Mouse (Mus musculus) olfactory bulb, adult 2 months (tissue): ENCODE data around the gene Chst12.

Source experiments
- CTCF ChIP-seq: fragments of 200-500 bp; IDR thresholded peaks from 2 replicates; pipeline ENCODE4 v1.5.1; 2012; ENCODE audit warnings: low read depth, mild to moderate bottlenecking, low read length, moderate library complexity; ENCODE audit not compliant: insufficient read depth
- POLR2A ChIP-seq: fragments of 200-500 bp; IDR thresholded peaks from 2 replicates; pipeline ENCODE4 v1.6.1; 2012; ENCODE audit warnings: mild to moderate bottlenecking, low read depth, low read length, moderate library complexity; ENCODE audit not compliant: insufficient read depth

- TF ChIP-seq POLR2A (no peak), CTCF (no peak)
Observed at GRCm38 (mm10) chr5:140567751-140568150, 62.4 kb downstream of the Chst12 start.
